Mouse (Mus musculus): ENCODE measurements at regions not wholly inside any gene's neighbourhood (a gene's known extent, or its start where the extent isn't known, plus 50 kb on each side); places are given as distances from the start of the nearest gene placed in this dataset.

DNA sequence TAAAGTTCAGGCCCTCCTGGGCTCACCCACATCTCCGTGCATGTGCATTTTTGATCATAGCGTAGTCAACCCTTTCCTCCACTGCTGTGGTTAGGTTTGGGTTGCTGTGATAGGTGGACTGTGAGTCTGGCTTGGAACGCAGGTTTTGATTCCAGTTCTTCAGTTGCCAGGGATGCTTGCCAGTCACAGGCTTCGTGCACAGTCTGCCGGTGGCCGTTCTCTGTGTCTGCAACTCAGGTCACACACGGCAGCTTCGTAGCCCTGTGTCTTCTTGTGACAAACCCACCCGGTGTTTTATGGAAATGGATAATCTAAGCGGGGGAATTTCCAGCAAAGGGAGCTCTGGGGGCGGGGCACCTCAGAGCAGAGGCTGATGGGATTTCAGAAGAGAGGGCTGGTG lies 167.0 kb downstream of the Unc5cl start:
- TF ChIP-seq POLR2A (IDR thresholded peaks at IDR 0.05; ENCODE audit: control insufficient read depth, low read depth, low read length), result no peak
- no peak for TF ChIP-seq CTCF (IDR thresholded peaks at IDR 0.05; ENCODE audit: control insufficient read depth, insufficient read depth, insufficient replicate concordance, low read depth, low read length)

Data from testis, adult 2 months (tissue).